Mouse (Mus musculus) embryonic facial prominence, embryonic 11.5 days (tissue): Measurements from ENCODE around the gene Cdip1. TPM values are rescaled to one million over a fixed set of nuclear protein-coding genes. Genes with fewer than 3 reads are reported as not detected.
A peak's percentile ranks its signal among the peaks of the same experiment; 100 is the strongest.

Source experiments
- ATAC-seq: fragments of 200-750 bp; cut with Nextera tagmentation; replicated peaks from 2 replicates; pipeline ENCODE4 v1.8.0; 2017; ENCODE audit warnings: low read depth; ENCODE audit not compliant: insufficient number of reproducible peaks, low FRiP score, low TSS enrichment
- DNase-seq: peaks from one replicate; pipeline ENCODE4 v3.0.0-alpha.2; 2015; ENCODE audit warnings: low spot score
- H3K27ac ChIP-seq: fragments of 300-500 bp; sonication (generic); replicated peaks from 2 replicates; pipeline ENCODE4 v1.5.1; 2014; ENCODE audit warnings: mild to moderate bottlenecking, low read depth, low read length, control low read depth
- H3K27me3 ChIP-seq: fragments of 300-500 bp; sonication (generic); 2 replicates; pipeline ENCODE4 v1.6.1; 2014; ENCODE audit warnings: mild to moderate bottlenecking, low read length, moderate library complexity, mixed read lengths; ENCODE audit not compliant: control insufficient read depth, insufficient read depth
- H3K36me3 ChIP-seq: fragments of 300-500 bp; sonication (generic); replicated peaks from 2 replicates; pipeline ENCODE4 v1.6.1; 2014; ENCODE audit warnings: low read depth, mild to moderate bottlenecking, low read length, moderate library complexity, mixed read lengths; ENCODE audit not compliant: control insufficient read depth, insufficient read depth
- H3K4me1 ChIP-seq: fragments of 300-500 bp; sonication (generic); 2 replicates; pipeline ENCODE4 v1.6.1; 2014; ENCODE audit warnings: low read length, mixed read lengths; ENCODE audit not compliant: control insufficient read depth, insufficient read depth
- H3K4me2 ChIP-seq: fragments of 300-500 bp; sonication (generic); 2 replicates; pipeline ENCODE4 v1.6.1; 2014; ENCODE audit warnings: low read depth, mild to moderate bottlenecking, control low read depth, low read length, moderate library complexity
- H3K4me3 ChIP-seq: fragments of 300-500 bp; sonication (generic); 2 replicates; pipeline ENCODE4 v1.5.1; 2014; ENCODE audit warnings: low read depth, low read length, control low read depth
- H3K9ac ChIP-seq: fragments of 300-500 bp; sonication (generic); replicated peaks from 2 replicates; pipeline ENCODE4 v1.6.1; 2014; ENCODE audit warnings: mild to moderate bottlenecking, control low read depth, low read length
- H3K9me3 ChIP-seq: fragments of 300-500 bp; sonication (generic); replicated peaks from 2 replicates; pipeline ENCODE4 v1.6.1; 2016; ENCODE audit warnings: mild to moderate bottlenecking, low read length, inconsistent platforms, mixed read lengths; ENCODE audit not compliant: control insufficient read depth
- WGBS: fragments of 180-500 bp; shearing (Covaris S2); extraction: QIAGEN DNeasy Blood & Tissue Kit; methylation state at CpG from one replicate; pipeline ENCODE4 v1.1.7; 2014; 5-methylcytosine and 5-hydroxymethylcytosine counted together
- polyA plus RNA-seq: library from polyadenylated mRNA; unstranded; fragments of >200 nt; fragmentation: Nextera tagmentation; extraction: Ambion mirVana; gene quantifications from 2 replicates; pipeline ENCODE4 v1.2.1, GENCODE M21; 2014

The Cdip1 gene
- polyA plus RNA-seq, 1 experiment from 2014 or later = 76.1 TPM

DNA sequence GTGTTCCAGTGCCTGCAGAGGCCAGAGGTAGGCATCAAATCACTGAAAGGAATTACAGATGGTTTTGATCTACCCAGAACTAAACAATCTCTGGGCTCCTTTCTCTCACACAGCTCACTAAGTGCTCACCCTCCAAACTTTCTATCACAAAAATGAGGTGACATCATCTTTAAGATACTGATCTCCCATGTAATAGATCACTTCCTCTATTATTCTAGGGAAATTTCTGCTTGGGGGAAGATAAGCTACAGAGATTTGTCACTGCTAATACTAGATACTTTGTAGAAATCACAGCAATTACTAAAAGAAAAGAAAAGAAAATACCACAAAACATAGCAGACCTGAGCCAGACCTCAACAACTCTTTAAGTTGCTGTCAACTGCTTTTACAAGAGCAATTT is 7.6 kb downstream of the Cdip1 start:
- ATAC-seq (no peak), DNase-seq (peak; percentile 26)
- Histone ChIP-seq H3K9ac (no peak overlapping the region), H3K27me3 (no peaks in the 10 kb centered on the region), H3K27ac (no peak overlapping the region), H3K36me3 (no peaks in the 10 kb centered on the region), H3K4me2 (no peak overlapping the region), H3K4me1 (peaks cover under 1% of the 10 kb centered on the region; the same call in 1 of the 2 replicates), H3K9me3 (no peaks in the 10 kb centered on the region), H3K4me3 (no peak overlapping the region)

GRCm38 (mm10) chr16:4781524-4782196 is 8.4 kb downstream of the Cdip1 start:
- 90% methylated on average over 5 of the region's 5 CpGs for WGBS
- H3K36me3 ChIP-seq = no peaks in the 10 kb centered on the region

DNA sequence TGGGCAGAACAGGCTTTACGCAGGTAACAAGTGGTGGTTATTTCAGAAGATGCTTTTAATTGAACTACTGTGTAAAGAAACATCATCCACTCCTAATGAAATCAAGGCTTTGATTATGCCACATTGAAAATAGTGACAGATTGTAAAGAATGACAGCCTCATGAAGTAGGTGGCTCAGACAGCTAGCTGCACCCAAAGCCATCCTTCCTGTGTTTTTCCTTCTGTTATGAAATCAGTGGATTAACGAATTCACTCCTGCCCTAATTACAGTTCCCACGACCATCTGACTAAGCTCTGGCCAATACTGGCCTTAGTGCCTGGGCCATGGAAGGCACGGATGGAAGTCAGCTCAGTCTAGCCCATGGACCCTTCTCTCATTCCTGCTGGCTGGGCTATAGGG is 11.2 kb downstream of the Cdip1 start:
- H3K4me2 ChIP-seq = no peak overlapping the region
- H3K9me3 ChIP-seq = no peaks in the 10 kb centered on the region
- no peak overlapping the region for H3K27ac ChIP-seq
- no peak overlapping the region for H3K4me3 ChIP-seq
- DNase-seq = no peak
- no peaks in the 10 kb centered on the region for H3K4me1 ChIP-seq
- H3K9ac ChIP-seq = no peak overlapping the region
- WGBS = 95% methylated on average over 4 of the region's 4 CpGs
- ATAC-seq = no peak
- H3K36me3 ChIP-seq = no peaks in the 10 kb centered on the region
- no peaks in the 10 kb centered on the region for H3K27me3 ChIP-seq

More at GRCm38 (mm10) chr16:4781524-4782196, 8.4 kb downstream of the Cdip1 start:
- Histone ChIP-seq H3K9ac (no peak overlapping the region), H3K4me2 (no peak overlapping the region), H3K27ac (no peak overlapping the region), H3K4me1 (no peaks in the 10 kb centered on the region), H3K4me3 (no peak overlapping the region), H3K9me3 (no peaks in the 10 kb centered on the region), H3K27me3 (no peaks in the 10 kb centered on the region)
- ATAC-seq = no peak
- no peak for DNase-seq

- no peaks in the 10 kb centered on the region for H3K9me3 ChIP-seq
- no peak overlapping the region for H3K4me2 ChIP-seq
- no peak for ATAC-seq
- DNase-seq = no peak
- H3K9ac ChIP-seq = no peak overlapping the region
- no peak overlapping the region for H3K4me3 ChIP-seq
- H3K36me3 ChIP-seq = no peaks in the 10 kb centered on the region
- H3K4me1 ChIP-seq = no peaks in the 10 kb centered on the region
- 94% methylated on average over 4 of the region's 4 CpGs for WGBS
- H3K27ac ChIP-seq = no peak overlapping the region
- no peaks in the 10 kb centered on the region for H3K27me3 ChIP-seq
Observed at GRCm38 (mm10) chr16:4777905-4778609, 12.0 kb downstream of the Cdip1 start.

DNA sequence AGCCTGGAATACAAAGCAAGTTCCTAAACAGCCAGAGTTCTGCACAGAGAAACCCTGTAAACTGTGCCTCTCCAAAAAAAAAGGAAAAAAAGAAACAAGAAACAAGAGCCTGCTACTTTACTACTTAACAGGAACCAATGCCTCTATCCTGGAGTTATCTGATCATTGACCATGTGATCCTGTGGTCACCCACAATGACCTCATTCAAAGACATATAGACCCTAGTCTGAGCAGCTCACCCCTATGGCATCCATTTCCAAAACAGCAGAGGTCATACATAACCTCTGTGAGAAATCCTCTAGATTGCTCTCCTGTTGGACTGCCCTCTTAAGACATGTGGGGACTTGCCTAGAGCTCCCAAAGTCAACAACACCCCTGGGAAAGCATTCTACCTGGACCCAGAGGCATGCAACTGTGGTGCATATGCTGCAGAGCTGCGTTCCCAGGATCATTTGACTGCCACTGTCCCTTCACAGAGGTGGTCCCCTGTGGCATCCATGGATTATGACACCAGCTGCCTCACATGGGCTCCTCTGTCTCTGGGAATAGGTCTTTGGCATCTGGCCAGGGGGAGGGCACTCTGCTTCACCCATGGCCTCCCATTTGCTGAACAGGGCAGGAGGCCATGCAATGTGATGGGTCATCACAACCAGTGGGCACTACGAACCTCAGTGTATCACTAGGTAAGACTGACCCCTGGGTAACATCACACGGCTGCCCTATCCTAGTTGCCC is 12.8 kb downstream of the Cdip1 start:
- Histone ChIP-seq H3K4me2 (no peak overlapping the region), H3K27ac (no peak overlapping the region), H3K4me3 (no peak overlapping the region), H3K9me3 (no peaks in the 10 kb centered on the region), H3K27me3 (no peaks in the 10 kb centered on the region), H3K36me3 (no peaks in the 10 kb centered on the region), H3K4me1 (no peaks in the 10 kb centered on the region), H3K9ac (no peak overlapping the region)
- DNase-seq (no peak), ATAC-seq (no peak)
- 90% methylated on average over 3 of the region's 3 CpGs for WGBS

DNA sequence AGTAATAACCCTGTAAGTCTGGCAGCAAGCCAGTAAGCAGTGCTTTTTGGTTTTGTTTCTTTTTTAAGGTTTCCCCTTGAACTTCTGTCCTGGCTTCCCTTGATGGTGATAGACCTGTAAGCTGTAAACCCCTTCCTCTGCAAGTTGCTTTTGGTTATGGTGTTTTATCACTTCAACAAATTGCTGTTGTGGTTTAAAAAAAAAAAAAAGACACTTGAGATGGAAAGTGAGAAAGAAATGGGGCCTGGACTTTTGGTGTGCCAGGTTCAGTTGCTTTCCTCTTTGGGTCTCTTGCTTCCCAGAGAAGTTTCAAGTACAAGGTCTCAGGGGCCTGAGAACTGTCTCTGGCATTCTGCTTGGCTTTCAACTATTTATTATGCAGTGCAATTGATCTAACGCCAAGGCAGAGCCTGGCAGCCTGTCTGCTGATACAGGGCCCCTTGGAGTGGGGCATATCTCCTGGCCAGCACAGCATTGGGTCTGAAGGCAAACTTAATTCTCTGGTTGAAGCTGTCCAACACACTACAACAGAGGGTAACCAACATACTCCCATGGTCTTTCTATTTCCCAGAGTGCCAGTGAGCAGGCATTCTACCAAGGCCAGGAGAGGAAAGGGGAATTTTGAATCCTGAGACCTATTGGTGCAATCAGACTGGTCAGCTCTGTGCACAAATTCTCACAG is 16.7 kb downstream of the Cdip1 start:
- no peaks in the 10 kb centered on the region for H3K4me1 ChIP-seq
- H3K4me2 ChIP-seq = no peak overlapping the region
- H3K36me3 ChIP-seq = peaks cover 15% of the 10 kb centered on the region
- H3K9me3 ChIP-seq = no peaks in the 10 kb centered on the region
- H3K4me3 ChIP-seq = no peak overlapping the region
- ATAC-seq (no peak), DNase-seq (no peak)
- H3K9ac ChIP-seq = no peak overlapping the region
- WGBS = 71% methylated on average over 1 of the region's 1 CpGs
- no peak overlapping the region for H3K27ac ChIP-seq
- H3K27me3 ChIP-seq = no peaks in the 10 kb centered on the region

- ATAC-seq = no peak
- Histone ChIP-seq H3K4me2 (no peak overlapping the region), H3K4me3 (no peak overlapping the region), H3K9ac (no peak overlapping the region), H3K27ac (no peak overlapping the region), H3K4me1 (no peaks in the 10 kb centered on the region; the same call in 1 of the 2 replicates), H3K27me3 (no peaks in the 10 kb centered on the region), H3K36me3 (peaks cover 27% of the 10 kb centered on the region), H3K9me3 (no peaks in the 10 kb centered on the region)
- no peak for DNase-seq
- 96% methylated on average over 5 of the region's 5 CpGs for WGBS
Observed at GRCm38 (mm10) chr16:4768719-4769118, 21.4 kb downstream of the Cdip1 start.
